Mouse (Mus musculus) activated CD4-positive, CD25-positive, alpha-beta regulatory T cell, adult 9 weeks (primary cell): Measurements from ENCODE around the gene Mrpl11. TPM values are rescaled to one million over a fixed set of nuclear protein-coding genes. Genes with fewer than 3 reads are reported as not detected.

Experiments
- polyA plus RNA-seq: library from polyadenylated mRNA; unstranded; fragments of 100-300 nt; shearing (Covaris generic); gene quantifications from one replicate; pipeline ENCODE4 v1.2.1, GENCODE M21; 2017

The Mrpl11 gene
- polyA plus RNA-seq = 59.2 TPM

DNA sequence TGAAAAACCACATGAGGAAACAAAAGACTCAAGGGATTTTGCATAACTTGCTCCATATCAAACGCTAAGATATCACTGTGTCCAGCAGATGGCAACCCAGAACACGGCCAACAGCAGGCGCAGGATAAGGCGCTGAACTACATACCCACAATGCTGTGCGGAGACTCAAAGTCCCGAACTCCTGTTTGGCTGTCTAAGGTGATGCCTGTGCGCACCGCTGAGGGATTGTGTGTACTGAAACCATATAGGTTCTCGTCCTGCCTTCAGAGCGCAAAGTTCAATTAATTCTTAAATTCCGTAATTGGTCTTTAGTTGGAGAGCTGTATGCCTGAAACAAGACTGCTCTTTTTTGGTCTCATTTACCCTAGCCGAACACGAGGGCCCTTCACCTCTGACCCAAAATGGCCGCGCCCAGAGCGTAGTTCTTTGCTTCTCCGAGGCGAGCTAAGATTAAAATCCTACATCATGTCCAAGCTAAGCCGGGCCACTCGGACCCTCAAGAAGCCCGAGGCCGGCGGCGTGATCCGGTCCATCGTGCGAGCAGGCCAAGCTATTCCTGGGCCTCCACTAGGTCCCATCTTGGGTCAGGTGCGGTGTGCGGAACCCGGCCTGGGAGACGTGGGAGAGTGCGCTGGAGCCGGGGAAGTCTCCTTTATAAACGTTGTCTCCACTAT, at the start of gene Mrpl11:
TSS of gene Mrpl11 (plus strand) at position 220 of the 674 bp plus-strand sequence.

DNA sequence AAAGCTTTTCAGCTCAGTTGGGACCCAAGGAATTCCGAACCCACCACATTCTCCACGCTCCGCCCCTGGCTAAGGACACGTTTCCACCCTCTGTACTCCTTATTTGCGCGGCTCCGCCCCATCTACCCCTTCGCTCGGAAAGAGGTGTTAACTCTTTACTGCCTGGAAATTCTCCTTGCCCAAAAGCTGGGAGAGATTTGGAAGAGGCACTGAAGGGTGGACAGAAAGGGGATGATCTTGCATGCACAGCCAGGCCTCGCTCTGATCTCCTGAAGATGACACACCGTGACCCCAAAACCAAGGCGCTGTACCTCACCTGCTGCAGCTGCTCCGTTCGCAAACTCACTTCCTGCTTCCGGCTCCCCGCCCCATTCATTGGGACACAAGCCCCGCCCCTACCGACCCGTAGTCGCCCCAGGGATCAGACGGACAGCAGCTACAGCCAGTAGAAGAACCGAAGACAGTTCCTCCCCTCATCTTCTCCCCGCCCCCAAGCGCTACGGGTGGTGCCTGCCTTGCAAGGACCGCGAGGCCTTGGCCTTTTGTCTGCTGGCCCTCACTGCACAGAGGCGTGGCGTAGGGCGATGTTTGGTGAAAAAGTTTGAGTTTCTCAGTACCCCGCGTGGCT, 33.9 kb upstream of the Mrpl11 start, which contains the start of gene Dpp3:
TSS of gene Dpp3 (minus strand) at position 384 of the 628 bp plus-strand sequence.

DNA sequence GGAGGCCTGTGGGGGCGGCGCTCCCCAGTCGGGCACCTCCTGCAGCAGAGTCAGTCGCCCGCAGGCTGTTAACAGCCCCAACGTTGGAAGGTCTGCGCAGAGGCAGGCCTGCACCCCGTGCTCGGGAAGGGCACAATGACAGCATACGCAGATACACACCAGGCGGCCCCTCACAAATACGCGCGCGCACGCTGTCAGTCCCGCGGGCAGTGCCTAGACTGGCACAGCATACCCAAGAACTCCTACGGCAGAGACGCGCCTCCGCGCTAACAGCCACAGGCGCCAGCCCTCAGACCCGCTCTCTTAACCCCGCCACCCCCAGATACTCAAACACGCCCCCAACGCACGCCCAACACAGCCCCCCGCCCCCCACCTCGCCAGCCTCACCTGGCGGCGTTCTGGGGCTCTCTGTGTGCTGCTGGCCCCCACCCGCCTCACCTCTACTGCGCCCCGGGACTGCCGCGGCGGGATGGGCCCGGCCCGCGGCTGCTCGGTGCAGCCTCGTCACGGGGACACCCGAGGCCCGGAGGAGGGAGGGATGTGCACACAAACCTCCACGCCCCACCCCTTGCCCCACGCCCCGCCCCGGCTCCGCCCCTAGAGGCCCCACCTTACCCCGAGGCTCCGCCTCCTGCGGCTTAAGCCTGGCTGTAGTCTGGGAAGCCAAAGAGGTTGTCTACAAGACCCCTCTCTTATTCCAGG, 19.2 kb upstream of the Mrpl11 start, which contains the start of gene Peli3:
TSS of gene Peli3 (minus strand) at position 577 of the 702 bp plus-strand sequence.

DNA sequence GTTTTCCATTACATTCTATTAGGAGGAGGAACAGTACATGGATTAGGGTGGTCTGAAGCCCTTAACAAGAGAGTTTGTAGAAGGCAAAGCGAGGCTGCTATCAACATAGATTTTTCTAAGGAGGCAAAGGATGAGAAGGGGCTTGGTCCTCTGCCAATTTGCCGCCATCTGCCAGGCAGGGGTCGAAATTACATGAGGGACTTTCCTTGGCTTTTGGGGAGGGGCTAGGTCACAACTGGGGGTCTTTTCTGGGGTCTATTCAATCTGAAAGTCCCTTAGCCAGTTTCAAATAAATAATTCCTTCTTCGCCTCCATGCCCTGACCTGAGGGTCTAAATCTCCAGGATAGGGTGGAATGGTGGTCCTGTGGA, 28.3 kb downstream of the Mrpl11 start, which contains the start of gene Npas4:
TSS of gene Npas4 (minus strand) at position 61 of the 370 bp plus-strand sequence.

Other genes starting within 250 kb of the Mrpl11 start
- gene Rbm4b, start 205.7 kb upstream of the Mrpl11 start, polyA plus RNA-seq = 53.1 TPM
- gene Rbm4, start 168.2 kb upstream of the Mrpl11 start, polyA plus RNA-seq = 62.0 TPM
- gene Gm21992, start 150.5 kb upstream of the Mrpl11 start, polyA plus RNA-seq = 52.8 TPM
- gene Rbm14, start 150.5 kb upstream of the Mrpl11 start, polyA plus RNA-seq = 98.3 TPM
- gene Ccs, start 122.8 kb upstream of the Mrpl11 start, polyA plus RNA-seq = 213 TPM
- gene Ccdc87, start 122.8 kb upstream of the Mrpl11 start, polyA plus RNA-seq = 0.28 TPM
- gene Ctsf, start 107.0 kb upstream of the Mrpl11 start, polyA plus RNA-seq = 7.4 TPM
- gene Actn3, start 84.2 kb upstream of the Mrpl11 start, polyA plus RNA-seq = 0.10 TPM
- 7.9 TPM for gene Zdhhc24, start 83.5 kb upstream of the Mrpl11 start, polyA plus RNA-seq
- gene Bbs1, start 55.5 kb upstream of the Mrpl11 start, polyA plus RNA-seq = 0.92 TPM
- gene Dpp3, start 33.9 kb upstream of the Mrpl11 start, polyA plus RNA-seq = 136 TPM
- gene Peli3, start 19.0 kb upstream of the Mrpl11 start, polyA plus RNA-seq = 0.65 TPM
- 1.8 TPM for gene Npas4, start 28.2 kb downstream of the Mrpl11 start, polyA plus RNA-seq
- gene Slc29a2, start 61.7 kb downstream of the Mrpl11 start, polyA plus RNA-seq = 2.0 TPM
- 18.7 TPM for gene B4gat1, start 76.7 kb downstream of the Mrpl11 start, polyA plus RNA-seq
- gene AC124502.3, start 76.7 kb downstream of the Mrpl11 start, polyA plus RNA-seq = 3.6 TPM
- gene Brms1, start 79.2 kb downstream of the Mrpl11 start, polyA plus RNA-seq = 81.9 TPM
- gene Rin1, start 88.3 kb downstream of the Mrpl11 start, polyA plus RNA-seq = 0.26 TPM
- gene Cd248, start 105.9 kb downstream of the Mrpl11 start, polyA plus RNA-seq = not detected
- not detected for gene Tmem151a, start 123.4 kb downstream of the Mrpl11 start, polyA plus RNA-seq
- 58.0 TPM for gene Yif1a, start 126.4 kb downstream of the Mrpl11 start, polyA plus RNA-seq
- 1.4 TPM for gene Cnih2, start 136.4 kb downstream of the Mrpl11 start, polyA plus RNA-seq
- 240 TPM for gene Rab1b, start 144.9 kb downstream of the Mrpl11 start, polyA plus RNA-seq
- 3.3 TPM for gene Klc2, start 156.4 kb downstream of the Mrpl11 start, polyA plus RNA-seq